Mouse (Mus musculus) testis, postnatal 10 days (tissue): ENCODE results near the gene Krtap2-4.
"Not testable (repeated sequence)": the region's sequence is repeated elsewhere in the genome, so short reads cannot be mapped to it uniquely, and the experiment has no call there.

Source experiments
- DNase-seq: peaks from one replicate; pipeline ENCODE4 v3.0.0; 2021; ENCODE audit warnings: low spot score

Krtap2-4 gene

DNA sequence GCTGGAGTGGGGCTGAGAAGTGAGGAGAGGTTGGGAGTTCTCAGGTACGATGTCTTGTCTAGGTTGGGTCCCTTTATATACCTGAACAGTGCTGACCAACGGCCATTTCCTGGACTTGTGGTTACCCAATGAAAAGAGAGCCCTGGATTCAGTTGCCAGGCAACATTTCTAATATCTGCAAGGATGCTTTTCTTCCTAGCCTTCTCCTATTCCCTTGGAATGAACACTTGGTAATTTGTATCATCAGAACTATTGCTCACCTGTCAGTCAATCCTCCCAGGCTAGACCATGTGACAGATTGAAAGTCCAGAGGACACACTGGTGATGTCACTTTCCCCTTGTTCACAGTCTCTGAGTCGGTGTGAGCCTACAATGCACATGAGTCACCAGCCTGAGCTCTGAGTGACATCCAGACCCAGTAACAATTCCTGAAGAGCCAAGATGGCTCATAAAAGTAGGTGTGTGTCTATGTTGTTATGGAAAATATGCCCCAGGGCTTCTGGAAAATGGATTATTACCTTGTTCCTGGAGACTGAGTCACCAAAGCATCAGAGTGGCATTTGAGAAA is at the start of gene Krtap2-4:
Krtap2-4 (minus strand) TSS at position 51 of the 568 bp plus-strand sequence.
- no peak for DNase-seq

- no peak for DNase-seq
Measured at GRCm38 (mm10) chr11:99662802-99663201, 48.2 kb upstream of the Krtap2-4 start.

GRCm38 (mm10) chr11:99659256-99659655 is 44.6 kb upstream of the Krtap2-4 start:
- no peak for DNase-seq

- not testable (repeated sequence) for DNase-seq
Measured at GRCm38 (mm10) chr11:99658467-99659010, 43.9 kb upstream of the Krtap2-4 start, which contains the start of gene Gm11563. TSS of gene Gm11563 (minus strand) at chr11:99658960.

DNA sequence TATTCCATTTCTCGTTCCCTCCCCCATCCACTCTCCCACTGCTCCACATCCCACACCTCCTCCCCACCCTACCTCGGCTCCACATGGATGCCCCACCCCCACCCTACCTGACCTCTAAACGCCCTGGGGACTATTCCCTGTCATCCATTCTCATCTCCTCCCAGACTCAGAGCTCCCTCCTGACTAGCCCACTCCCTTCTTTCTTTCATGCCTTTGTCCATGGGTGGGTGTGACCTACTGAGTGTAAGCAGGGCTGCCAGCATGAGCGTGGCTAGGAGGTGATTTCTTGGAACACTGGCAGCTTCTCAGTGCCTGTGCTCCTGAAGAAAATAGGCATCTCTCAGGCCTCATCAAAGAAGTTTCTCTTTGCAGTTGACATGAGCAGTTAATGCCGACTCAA is 42.4 kb upstream of the Krtap2-4 start:
- no peak for DNase-seq

- DNase-seq: no peak
Measured at GRCm38 (mm10) chr11:99650136-99650535, 35.5 kb upstream of the Krtap2-4 start, which contains the start of gene Gm11555. TSS of gene Gm11555 (minus strand) at chr11:99650236.

GRCm38 (mm10) chr11:99646444-99646843 is 31.8 kb upstream of the Krtap2-4 start:
- DNase-seq: no peak

GRCm38 (mm10) chr11:99644351-99644750 is 29.7 kb upstream of the Krtap2-4 start:
- DNase-seq: no peak

- DNase-seq: not testable (repeated sequence)
Measured at GRCm38 (mm10) chr11:99643635-99644139, 29.0 kb upstream of the Krtap2-4 start, which contains the start of gene Krtap4-7. TSS of gene Krtap4-7 (minus strand) at chr11:99644089.

GRCm38 (mm10) chr11:99640926-99641325 is 26.3 kb upstream of the Krtap2-4 start:
- no peak for DNase-seq

DNA sequence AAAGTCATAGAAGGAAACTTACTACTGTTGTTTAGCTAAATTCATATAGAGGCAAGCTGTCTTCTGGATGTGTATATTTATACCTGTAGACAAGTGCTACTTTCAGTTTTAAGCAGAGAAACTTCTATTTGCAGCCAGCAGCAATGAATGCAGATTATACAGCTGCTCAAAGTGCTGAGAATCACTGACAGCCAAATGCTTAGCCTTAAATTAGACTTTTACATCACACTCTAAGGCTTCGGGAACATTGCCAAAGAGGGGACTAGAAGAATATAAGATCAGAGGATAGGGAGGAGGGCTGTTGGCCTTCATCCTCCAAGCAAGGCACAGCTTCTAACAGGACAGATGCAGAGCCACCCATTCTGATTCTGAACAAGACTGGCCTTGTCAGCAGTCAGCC is 22.4 kb upstream of the Krtap2-4 start:
- no peak for DNase-seq

DNA sequence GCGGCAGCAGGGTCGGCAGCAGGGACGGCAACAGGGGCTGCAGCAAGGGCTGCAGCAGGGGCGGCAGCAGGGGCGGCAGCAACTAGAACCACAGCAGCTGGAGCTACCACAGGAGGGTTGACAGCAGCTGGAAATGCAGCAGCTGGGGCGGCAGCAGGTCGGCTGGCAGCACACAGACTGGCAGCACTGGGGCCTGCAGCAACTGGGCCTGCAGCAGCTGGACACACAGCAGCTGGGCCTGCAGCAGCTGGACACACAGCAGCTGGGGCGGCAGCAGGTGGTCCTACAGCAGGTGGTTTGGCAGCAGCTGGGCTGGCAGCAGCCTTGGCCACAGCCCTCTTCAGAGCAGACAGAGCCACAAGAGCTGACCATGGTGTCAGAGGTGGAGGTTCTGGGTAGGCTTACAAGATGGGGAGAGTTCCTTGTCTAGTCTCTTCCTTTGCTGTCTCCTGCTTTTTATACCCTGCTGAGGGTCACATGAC is 20.0 kb upstream of the Krtap2-4 start, which contains the start of gene Krtap4-2:
Krtap4-2 (minus strand) TSS at position 432 of the 482 bp plus-strand sequence.
- no peak for DNase-seq

- no peak for DNase-seq
Measured at GRCm38 (mm10) chr11:99633293-99633692, 18.6 kb upstream of the Krtap2-4 start.

DNA sequence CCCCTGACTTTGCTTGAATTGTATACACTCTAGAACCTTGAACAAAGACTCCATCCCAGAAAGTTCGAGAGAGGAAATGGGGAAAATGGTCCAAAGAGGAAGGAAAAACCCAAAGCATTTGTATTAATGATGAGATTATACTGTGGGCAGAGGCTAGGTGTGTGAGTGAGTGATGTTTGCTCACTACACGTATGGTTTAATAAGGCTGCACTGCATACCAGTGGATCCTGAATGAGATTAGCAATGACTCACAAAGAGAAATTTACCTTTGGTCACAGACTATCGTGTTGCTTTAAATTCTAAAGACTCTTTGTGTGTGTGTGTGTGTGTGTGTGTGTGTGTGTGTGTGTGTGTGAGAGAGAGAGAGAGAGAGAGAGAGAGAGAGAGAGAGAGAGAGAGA is 16.2 kb upstream of the Krtap2-4 start:
- DNase-seq: no peak

DNA sequence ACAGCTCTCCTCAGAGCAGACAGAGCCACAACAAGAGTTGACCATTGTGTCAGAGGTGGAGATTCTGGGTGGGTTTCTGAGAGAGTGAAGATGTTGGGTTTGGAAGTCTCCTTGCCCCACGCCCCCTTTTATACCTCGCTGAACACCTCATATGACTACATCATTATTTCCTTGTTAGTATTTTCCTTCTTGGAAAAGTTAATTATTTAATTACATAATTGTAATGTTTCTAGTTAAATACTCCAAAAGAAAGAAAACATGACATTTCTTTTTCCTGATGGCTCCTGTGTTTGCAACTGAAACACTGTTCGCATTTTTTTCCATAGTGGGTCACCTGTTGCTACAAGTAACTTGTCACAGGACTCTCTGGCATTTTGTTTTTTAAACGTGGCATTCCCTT is 13.5 kb upstream of the Krtap2-4 start, which contains the start of gene Krtap4-1:
Krtap4-1 (minus strand) TSS at position 101 of the 400 bp plus-strand sequence.
- DNase-seq: no peak

- DNase-seq: no peak
Measured at GRCm38 (mm10) chr11:99620335-99620734, 5.7 kb upstream of the Krtap2-4 start, which contains the start of gene Gm11562. TSS of gene Gm11562 (minus strand) at chr11:99620435.

GRCm38 (mm10) chr11:99610089-99610488 is 4.6 kb downstream of the Krtap2-4 start, which contains the start of gene Gm11937:
TSS of gene Gm11937 (minus strand) at chr11:99610189.
- not testable (repeated sequence) for DNase-seq

GRCm38 (mm10) chr11:99609126-99609525 is 5.5 kb downstream of the Krtap2-4 start:
- no peak for DNase-seq

- not testable (repeated sequence) for DNase-seq
Measured at GRCm38 (mm10) chr11:99603208-99603607, 11.4 kb downstream of the Krtap2-4 start, which contains the start of gene Gm11938. TSS of gene Gm11938 (minus strand) at chr11:99603308.

DNA sequence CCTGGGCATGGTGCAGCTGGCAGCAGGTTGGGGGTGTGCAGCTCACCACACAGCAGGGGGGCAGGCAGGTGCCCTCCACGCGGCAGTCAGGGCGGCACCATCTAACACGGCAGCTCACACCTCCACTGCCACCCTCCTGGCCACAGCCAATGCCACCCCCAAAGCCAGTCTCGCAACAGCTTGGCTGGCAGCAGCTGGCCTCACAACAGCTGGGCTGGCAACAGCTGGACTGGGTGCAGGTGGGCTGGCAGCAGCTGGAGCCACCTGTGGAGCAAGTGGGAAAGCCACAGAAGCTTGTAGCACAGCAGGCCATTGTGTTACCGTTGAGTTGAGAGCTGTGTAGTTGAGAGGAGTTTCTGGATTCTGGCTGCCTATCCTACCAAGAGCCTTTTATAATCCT is 16.9 kb downstream of the Krtap2-4 start, which contains the start of gene Krtap9-3:
Krtap9-3 (minus strand) TSS at position 364 of the 400 bp plus-strand sequence.
- DNase-seq: not testable (repeated sequence)

DNA sequence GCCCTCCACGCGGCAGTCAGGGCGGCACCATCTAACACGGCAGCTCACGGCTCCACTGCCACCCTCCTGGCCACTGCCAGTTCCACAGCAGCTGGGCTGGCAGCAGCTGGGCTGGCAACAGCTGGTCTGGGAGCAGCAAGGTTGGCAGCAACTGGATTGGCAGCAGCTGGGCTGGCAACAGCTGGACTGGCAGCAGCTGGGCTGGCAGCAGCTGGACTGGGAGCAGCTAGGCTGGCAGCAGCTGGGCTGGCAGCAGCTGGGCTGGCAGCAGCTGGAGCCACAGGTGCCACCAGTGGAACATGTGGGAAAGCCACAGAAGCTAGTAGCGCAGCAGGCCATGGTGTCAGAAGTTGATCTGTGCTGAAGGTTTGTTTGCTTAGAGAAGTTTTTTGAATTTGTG is 23.7 kb downstream of the Krtap2-4 start, which contains the start of gene Krtap1-3:
Krtap1-3 (minus strand) TSS at position 359 of the 400 bp plus-strand sequence.
- DNase-seq: no peak

- DNase-seq: no peak
Measured at GRCm38 (mm10) chr11:99585096-99585495, 29.6 kb downstream of the Krtap2-4 start.

GRCm38 (mm10) chr11:99583245-99583704 is 31.4 kb downstream of the Krtap2-4 start, which contains the start of gene Krtap1-4:
TSS of gene Krtap1-4 (minus strand) at chr11:99583654.
- no peak for DNase-seq
